Mouse (Mus musculus) bone marrow macrophage, adult 2 months (primary cell): Measurements from ENCODE around the gene Hltf.

Experiments
- CTCF ChIP-seq: IDR thresholded peaks from 2 replicates; pipeline ENCODE4 v1.5.1; 2012; ENCODE audit warnings: low read depth, mild to moderate bottlenecking, low read length, moderate library complexity
- POLR2A ChIP-seq: IDR thresholded peaks from 2 replicates; pipeline ENCODE4 v1.6.1; 2012; ENCODE audit warnings: mild to moderate bottlenecking, low read depth, low read length, borderline replicate concordance

GRCm38 (mm10) chr3:20150511-20150910, 92.9 kb downstream of the Hltf start:
- no peak for TF ChIP-seq CTCF
- TF ChIP-seq POLR2A, result no peak
